Mouse (Mus musculus): ENCODE measurements around the gene Corin.

GRCm38 (mm10) chr5:72335873-72336272, 168.4 kb downstream of the Corin start:
- no peak for TF ChIP-seq CTCF (IDR thresholded peaks at IDR 0.05; ENCODE audit: low read depth)
- TF ChIP-seq EP300 (IDR thresholded peaks at IDR 0.05; ENCODE audit: low read depth), result no peak
